Mouse (Mus musculus) adrenal gland, adult 2 months (tissue): ENCODE results near the gene Fbxo45. TPM values are rescaled to one million over a fixed set of nuclear protein-coding genes. Genes with fewer than 3 reads are reported as not detected.
A peak's percentile ranks its signal among the peaks of the same experiment; 100 is the strongest.

Source experiments
- DNase-seq: peaks from one replicate; pipeline ENCODE4 v3.0.0; 2021
- long read RNA-seq: library from polyadenylated mRNA; stranded (forward); transcript quantifications from one replicate; pipeline ENCODE4 v2.0.0, GENCODE M21; 2021
- polyA plus RNA-seq: library from polyadenylated mRNA; depleted of rRNA; stranded (reverse); fragments of >200 nt; gene quantifications from 2 replicates; pipeline ENCODE4 v1.2.3, GENCODE M21; 2012; rRNA removed
- total RNA-seq, 2 experiments: library from RNA; stranded (reverse); gene quantifications; 2 replicates each; pipeline ENCODE4 v1.2.3; 2021

The Fbxo45 gene
- 10 to 100 TPM; 12.8 to 16.8 TPM for total RNA-seq
- 3.3 and 3.9 TPM in 2 replicates for polyA plus RNA-seq
- long read RNA-seq, full-length matches to known transcripts = 28 of 33 reads
- long read RNA-seq, partial matches to known transcripts = 2 of 33 reads
- long read RNA-seq, other reads (novel, unspliced or antisense) = 3 of 33 reads

- DNase-seq = peak; percentile 99
Measured at GRCm38 (mm10) chr16:32246952-32247370, at the start of gene Fbxo45, which contains the start of gene Wdr53. Gene Fbxo45, minus strand, starts transcription at chr16:32247158. Gene Wdr53, plus strand, starts transcription at chr16:32247227.

DNA sequence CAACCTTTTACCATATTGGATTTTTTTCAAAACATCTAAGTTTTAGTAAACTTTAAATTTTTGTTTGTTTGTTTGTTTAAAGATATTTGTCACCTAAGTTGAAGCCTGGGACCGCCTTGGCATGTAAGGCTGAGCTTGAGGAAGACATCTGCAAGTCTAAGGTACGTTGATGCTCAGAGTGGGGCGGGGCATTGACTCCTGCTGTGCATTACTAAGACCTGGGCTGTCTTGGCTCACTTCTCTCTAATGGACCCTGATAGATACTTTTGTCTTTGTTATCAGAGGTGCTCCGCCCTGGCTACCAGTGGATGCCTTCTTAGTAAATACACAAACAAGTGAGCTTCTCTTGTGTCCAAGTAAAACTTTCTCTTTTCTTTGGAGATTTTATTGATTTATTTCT, 44.9 kb upstream of the Fbxo45 start:
- DNase-seq = no peak

DNA sequence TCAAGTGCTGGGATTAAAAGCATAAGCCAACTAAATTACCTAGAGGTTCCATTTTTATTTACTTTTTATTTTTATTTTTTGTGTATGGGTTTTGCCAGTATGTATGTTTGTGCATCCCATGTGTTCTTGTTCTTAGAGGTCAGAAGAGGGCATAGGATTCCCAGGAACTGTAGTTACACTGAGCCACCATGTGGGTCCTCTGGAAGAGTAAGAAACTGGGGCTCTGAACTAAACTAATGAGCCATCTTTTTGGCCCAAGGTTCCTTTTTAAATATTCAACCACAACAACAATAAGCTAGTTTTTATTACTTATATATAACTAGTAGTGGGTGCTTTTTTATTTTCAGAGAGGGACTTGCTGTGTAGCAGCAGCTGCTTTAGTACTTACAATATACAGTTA, 35.6 kb upstream of the Fbxo45 start:
- DNase-seq = no peak

DNA sequence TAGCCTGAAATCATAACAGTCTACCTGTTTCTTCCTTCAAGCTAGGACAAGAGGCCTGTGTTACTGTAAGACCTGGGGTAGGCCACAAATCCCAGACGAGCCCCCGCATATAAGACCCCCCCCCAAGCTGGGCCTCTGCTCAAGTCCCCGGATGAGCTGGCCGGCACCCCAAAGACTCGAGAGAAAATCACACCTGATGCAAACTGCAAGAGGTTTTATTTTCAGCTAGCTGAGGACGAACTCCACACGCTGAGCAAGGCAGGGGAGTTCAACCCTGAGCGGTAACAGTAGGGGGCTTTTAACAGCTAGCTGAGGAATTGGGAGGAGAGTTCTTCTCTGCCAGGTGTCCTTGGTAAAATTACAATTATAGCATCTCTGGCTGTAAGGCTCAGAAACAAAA, 33.3 kb upstream of the Fbxo45 start:
- DNase-seq = no peak

- DNase-seq = peak; percentile 19
Measured at GRCm38 (mm10) chr16:32278396-32278795, 31.4 kb upstream of the Fbxo45 start.

GRCm38 (mm10) chr16:32277308-32278256, 30.6 kb upstream of the Fbxo45 start, which contains the start of gene Rnf168:
Gene Rnf168, plus strand, starts transcription at chr16:32277459.
- peak; percentile 95 for DNase-seq

DNA sequence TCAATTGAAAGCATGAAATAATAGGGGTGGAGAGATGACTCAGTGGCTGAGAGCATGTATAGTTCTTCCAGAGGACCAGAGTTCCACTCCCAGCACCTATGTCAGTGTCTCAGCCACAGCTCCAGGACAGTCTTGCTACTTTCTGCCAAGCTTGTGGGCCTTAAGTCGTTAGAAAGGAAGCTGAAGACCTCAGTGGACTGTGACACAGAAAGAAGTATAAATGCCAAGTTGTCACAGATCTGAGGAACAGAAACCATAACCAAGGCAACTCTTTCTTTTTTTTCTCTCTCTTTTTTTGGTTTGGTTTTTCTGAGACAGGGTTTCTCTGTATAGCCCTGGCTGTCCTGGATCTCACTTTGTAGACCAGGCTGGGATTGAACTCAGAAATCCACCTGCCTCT, 28.9 kb upstream of the Fbxo45 start:
- no peak for DNase-seq

GRCm38 (mm10) chr16:32275041-32275440, 28.1 kb upstream of the Fbxo45 start:
- DNase-seq = no peak

GRCm38 (mm10) chr16:32273338-32273737, 26.4 kb upstream of the Fbxo45 start:
- DNase-seq = no peak

DNA sequence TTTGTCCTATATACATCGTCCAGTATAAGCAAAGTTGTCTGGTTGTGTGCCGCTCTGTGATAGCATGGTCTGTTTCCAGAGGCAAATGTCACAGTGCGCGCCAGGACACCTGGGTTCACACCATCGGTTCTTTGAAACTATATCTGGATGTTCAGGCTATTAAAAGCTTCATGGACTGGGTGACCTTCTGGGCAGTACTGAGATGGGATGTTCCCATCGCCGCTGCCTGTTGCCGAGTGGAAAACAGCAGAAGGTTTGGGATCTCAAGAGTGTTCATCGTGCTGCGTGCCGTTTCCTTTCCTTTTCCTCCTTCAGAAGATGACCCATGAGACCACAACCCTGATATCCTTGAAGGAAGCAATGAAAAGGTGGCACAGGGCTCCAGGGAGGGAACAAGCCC, 24.3 kb upstream of the Fbxo45 start, which contains the start of gene Smco1:
Gene Smco1, plus strand, starts transcription at position 178 of the 400 bp plus-strand sequence.
- no peak for DNase-seq

GRCm38 (mm10) chr16:32264225-32264624, 17.3 kb upstream of the Fbxo45 start:
- DNase-seq = peak; percentile 22

DNA sequence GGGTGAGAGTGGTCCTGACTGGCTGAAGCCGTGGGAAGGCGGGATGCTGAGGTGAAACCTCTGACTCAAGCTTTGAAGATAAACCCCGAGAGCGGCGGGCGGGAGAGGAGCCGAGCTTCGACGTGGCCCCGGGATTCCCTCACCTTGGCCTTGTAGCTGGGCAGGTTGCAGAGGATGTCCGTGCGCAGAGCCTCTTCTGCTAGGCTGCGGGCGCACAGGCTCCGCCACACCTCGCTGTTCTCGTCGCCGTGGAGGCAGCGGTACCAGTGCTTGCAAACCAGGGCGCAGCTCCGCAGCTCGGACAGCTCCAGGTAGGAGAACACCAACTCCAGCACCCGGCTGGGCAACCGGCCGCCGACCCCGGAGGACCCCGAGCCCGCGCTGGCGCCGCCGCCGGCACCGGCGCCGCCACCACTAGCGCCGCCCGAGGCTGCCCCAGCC, 587 bp downstream of the Fbxo45 start:
- peak; percentile 71 for DNase-seq

- no peak for DNase-seq
Measured at GRCm38 (mm10) chr16:32243901-32244300, 3.1 kb downstream of the Fbxo45 start.

- peak; percentile 40 for DNase-seq
Measured at GRCm38 (mm10) chr16:32239428-32240312, 7.3 kb downstream of the Fbxo45 start.

DNA sequence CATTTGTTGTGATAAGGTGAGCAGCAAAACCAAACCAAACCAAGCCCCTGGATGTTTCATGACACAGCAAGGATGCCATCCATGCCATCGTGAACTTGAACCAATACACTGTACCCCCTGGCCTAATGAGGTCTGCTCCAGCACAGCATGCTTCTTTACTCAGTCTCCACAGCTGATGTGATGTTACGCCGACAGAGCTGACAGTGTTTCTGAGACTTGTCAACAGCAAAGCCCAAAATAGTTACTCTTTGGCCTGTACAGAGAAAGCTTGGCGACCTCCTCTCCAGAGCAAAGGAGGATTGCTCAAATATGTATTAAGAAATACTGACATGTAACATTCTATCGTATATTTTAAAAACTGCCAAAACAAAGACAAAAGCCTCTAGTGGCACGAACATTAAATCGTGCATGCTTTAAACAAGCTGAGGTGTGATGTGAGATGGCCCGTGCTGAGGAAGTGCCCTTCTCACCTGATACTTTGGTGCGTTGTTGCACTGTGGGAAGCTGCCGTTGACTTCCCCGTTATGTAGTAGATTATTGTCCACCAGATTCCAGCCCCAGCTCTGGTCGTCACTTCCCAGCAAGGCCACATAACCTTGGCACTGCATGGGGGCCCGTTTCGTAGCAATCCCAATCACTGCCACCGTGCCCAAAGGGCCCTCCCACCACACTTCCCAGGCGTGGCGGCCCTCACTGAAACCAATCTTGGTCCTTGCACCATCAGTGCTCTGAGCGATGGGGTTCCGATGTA, 8.9 kb downstream of the Fbxo45 start:
- peak; percentile 51 for DNase-seq

GRCm38 (mm10) chr16:32232050-32232449, 14.9 kb downstream of the Fbxo45 start:
- peak; percentile 81 for DNase-seq

GRCm38 (mm10) chr16:32222399-32222798, 24.6 kb downstream of the Fbxo45 start:
- no peak for DNase-seq

GRCm38 (mm10) chr16:32221803-32222202, 25.2 kb downstream of the Fbxo45 start:
- no peak for DNase-seq

GRCm38 (mm10) chr16:32214804-32215576, 32.0 kb downstream of the Fbxo45 start:
- DNase-seq = no peak

DNA sequence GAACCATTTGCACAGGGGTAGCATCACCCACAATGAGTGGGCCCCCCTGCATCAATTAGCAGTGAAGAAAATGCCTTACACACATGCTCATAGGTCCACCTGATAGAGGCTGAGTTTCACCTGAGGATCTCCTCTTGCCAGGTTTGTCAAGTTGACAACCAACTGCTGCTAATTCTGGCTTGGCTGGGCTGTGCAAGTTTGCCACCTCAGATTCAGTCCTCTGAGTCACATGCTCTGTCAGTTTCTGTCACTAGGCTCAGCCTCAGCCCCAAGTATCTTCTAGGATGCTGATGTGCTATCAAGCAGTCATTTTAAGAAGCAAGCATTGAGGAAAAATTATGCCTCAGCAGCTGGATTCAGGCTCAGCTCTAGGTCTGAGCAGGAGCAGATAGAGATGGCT, 32.8 kb downstream of the Fbxo45 start:
- DNase-seq = no peak
